Mouse (Mus musculus): ENCODE results near the gene Nrip2. TPM values are rescaled to one million over a fixed set of nuclear protein-coding genes. Genes with fewer than 3 reads are reported as not detected.

Nrip2 gene
- polyA plus RNA-seq, 1 experiment from 2014 or later = 1.4 TPM

DNA sequence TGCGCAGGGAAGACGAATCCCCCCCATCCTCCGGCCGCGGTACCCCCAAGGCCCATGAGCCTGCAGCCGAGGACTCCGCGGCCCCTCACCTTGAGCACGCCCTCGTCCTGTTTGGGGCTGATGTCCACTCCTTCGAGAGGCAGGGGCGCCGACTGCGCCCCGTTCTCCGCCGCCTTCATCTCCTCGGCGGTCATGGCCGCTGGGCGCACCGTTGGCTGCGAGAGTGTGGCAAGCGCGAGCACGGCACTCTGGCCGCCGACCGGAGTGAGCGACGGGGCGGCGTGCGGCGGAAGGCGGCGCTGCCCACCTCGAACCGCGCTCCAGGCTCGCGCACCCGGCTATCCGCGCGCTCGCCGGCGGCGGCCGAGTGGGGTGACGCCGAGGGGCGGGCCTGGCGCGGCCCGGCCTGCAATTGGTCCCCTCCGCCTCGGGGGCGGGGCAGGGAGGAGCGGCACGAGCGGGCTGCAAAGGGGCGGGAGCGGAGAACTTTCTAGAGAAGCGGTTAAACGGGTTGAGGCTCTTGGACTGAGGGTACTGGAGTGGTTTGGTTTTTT lies 39.3 kb downstream of the Nrip2 start, which contains the start of gene Fkbp4:
Fkbp4 (minus strand) TSS at position 361 of the 554 bp plus-strand sequence.
- ATAC-seq (ENCODE audit: low read depth) (peak; percentile 93), DNase-seq (peak; percentile 93)
- Histone ChIP-seq H3K36me3 (peaks cover 34% of the 10 kb centered on the region), H3K9ac (peak within 1 kb of the TSS; percentile 96), H3K27me3 (no peaks in the 10 kb centered on the region), H3K4me3 (replicated peaks) (peak within 1 kb of the TSS; percentile 93), H3K9me3 (replicated peaks) (no peaks in the 10 kb centered on the region), H3K4me2 (peak within 1 kb of the TSS; percentile 99), H3K4me1 (replicated peaks) (peaks cover 47% of the 10 kb centered on the region), H3K27ac (peak within 1 kb of the TSS; percentile 90)
- under 1% methylated on average over 67 of the region's 67 CpGs for WGBS (ENCODE audit: insufficient replicate concordance)

DNA sequence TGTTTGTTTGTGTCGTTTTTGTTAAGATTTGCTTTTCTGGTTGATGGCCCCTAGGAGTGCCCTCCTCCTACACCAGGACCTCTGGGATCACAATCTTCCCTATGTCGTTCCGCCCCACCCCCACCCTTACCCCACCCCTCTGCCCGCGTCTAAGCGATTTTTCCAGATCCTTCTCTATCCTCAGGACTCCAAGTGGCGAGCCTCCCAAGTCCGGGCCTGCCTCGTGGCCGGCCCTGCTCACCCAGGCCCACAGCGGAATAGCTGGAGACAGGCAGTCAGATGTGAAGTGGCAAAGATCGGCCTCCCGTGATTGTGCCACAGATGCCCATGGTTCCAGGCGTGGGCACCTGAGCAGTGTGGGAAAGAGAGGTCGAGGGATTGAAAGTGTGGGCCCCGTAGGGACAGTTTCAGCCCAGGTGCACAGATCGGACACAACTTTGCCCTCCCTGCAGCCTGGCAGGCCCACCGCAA lies 39.8 kb downstream of the Nrip2 start:
- Histone ChIP-seq H3K9ac (peak overlapping the region; percentile 96), H3K4me3 (replicated peaks) (peak overlapping the region; percentile 93), H3K36me3 (peaks cover 29% of the 10 kb centered on the region), H3K9me3 (replicated peaks) (no peaks in the 10 kb centered on the region), H3K27ac (peak overlapping the region; percentile 67), H3K27me3 (no peaks in the 10 kb centered on the region), H3K4me1 (replicated peaks) (peaks cover 47% of the 10 kb centered on the region), H3K4me2 (peak overlapping the region; percentile 99)
- DNase-seq (peak; percentile 27), ATAC-seq (ENCODE audit: low read depth) (peak; percentile 52)
- WGBS (ENCODE audit: insufficient replicate concordance) = 20% methylated on average over 18 of the region's 18 CpGs

DNA sequence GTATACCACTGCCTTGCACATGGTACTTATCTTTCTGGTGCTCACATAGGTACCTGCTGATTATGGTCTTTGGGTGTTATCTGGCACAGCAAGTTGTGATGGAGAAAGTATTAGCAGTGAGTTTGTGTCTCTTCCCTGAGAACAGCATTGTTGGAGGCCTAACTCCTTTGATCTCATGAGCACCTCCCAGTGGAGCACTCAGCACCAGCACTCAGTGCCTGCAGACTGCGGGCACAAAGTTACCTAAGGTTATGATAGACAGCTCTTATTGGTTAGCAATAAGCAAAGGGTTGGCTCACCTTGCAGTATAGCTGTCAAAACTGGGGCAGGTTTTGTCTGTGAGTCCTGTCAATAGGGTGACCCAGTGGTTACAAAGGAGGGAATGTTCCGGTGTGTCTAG lies 41.1 kb downstream of the Nrip2 start:
- 81% methylated on average over 2 of the region's 2 CpGs for WGBS (ENCODE audit: insufficient replicate concordance)
- DNase-seq = peak; percentile 18
- Histone ChIP-seq H3K4me2 (no peak overlapping the region), H3K9ac (no peak overlapping the region), H3K36me3 (peaks cover 15% of the 10 kb centered on the region), H3K27ac (no peak overlapping the region), H3K9me3 (replicated peaks) (no peaks in the 10 kb centered on the region), H3K4me3 (replicated peaks) (no peak overlapping the region), H3K4me1 (replicated peaks) (peaks cover 50% of the 10 kb centered on the region), H3K27me3 (no peaks in the 10 kb centered on the region)
- peak; percentile 4; the same call in 1 of the 2 replicates for ATAC-seq (ENCODE audit: low read depth)

DNA sequence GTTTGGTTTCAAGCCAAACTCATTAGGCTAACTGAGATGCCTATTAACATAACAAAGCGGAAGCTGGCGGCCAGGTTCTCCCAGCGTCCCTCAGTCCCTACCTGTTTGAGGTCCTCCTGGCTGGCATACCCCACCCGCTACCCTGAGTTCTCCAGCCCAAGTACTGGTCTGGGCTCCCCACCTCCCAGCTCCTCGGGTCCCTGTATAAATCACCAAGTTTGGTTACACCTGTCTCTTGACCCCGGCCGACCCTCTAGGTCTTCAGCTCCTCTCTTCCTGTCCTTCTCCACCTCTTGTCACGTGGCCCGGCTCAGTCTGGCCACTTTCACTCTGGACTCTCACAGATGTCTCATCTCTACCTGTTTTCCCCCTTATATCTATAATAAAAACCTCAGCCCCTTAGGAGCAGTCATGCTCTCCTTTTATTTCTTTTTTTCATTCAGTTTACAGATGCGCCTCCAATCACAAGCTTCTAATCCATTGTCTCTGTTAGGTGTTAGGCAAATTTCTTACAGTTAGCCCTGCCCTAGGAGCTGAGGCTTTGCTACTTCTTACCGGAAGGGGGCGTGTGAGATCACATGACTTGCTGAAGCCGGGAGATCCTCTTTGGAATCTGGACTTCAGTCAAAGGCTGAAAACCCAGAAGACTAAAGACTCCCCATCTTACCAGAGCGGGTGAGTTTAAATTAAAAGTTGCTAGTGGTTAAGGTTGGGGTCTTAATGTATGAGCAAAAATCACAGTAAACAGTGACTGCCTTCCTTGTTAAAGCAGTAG lies 46.9 kb downstream of the Nrip2 start:
- H3K36me3 ChIP-seq = no peaks in the 10 kb centered on the region
- H3K27me3 ChIP-seq = no peaks in the 10 kb centered on the region
- ATAC-seq (ENCODE audit: low read depth) = peak; percentile 62; the same call in 1 of the 2 replicates
- H3K4me3 ChIP-seq (replicated peaks) = peak overlapping the region; percentile 7; the same call in 1 of the 2 replicates
- DNase-seq = no peak
- peaks cover 13% of the 10 kb centered on the region for H3K4me1 ChIP-seq (replicated peaks)
- peak overlapping the region; percentile 47 for H3K4me2 ChIP-seq
- H3K9me3 ChIP-seq (replicated peaks) = no peaks in the 10 kb centered on the region
- H3K9ac ChIP-seq = peak overlapping the region; percentile 18; the same call in 1 of the 2 replicates
- WGBS (ENCODE audit: insufficient replicate concordance) = 15% methylated on average over 14 of the region's 14 CpGs
- no peak overlapping the region for H3K27ac ChIP-seq

DNA sequence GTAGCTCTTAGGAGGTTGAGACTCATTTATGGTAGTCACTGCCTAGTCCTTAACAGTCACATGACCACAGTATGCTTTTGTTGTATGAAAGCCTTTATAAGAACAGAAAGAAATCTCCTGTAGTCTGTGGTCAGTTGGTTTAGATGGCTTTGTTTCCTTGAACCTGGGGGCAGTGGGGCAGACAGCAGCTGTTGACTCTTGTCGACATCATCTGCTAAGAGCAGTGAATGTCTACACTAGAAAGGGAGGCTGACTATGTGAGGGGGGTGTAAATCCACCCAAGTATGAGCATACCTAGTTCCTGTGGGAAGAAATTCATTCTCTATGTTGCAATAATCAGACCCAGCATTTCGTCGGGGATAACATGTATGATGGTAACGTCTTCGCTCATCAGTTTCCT lies 48.0 kb downstream of the Nrip2 start:
- no peak overlapping the region for H3K9ac ChIP-seq
- H3K27ac ChIP-seq = no peak overlapping the region
- no peak for ATAC-seq (ENCODE audit: low read depth)
- H3K4me2 ChIP-seq = no peak overlapping the region
- H3K36me3 ChIP-seq = no peaks in the 10 kb centered on the region
- DNase-seq = no peak
- no peak overlapping the region for H3K4me3 ChIP-seq (replicated peaks)
- peaks cover 13% of the 10 kb centered on the region for H3K4me1 ChIP-seq (replicated peaks)
- WGBS (ENCODE audit: insufficient replicate concordance) = 81% methylated on average over 5 of the region's 5 CpGs
- H3K27me3 ChIP-seq = no peaks in the 10 kb centered on the region
- H3K9me3 ChIP-seq (replicated peaks) = no peaks in the 10 kb centered on the region

DNA sequence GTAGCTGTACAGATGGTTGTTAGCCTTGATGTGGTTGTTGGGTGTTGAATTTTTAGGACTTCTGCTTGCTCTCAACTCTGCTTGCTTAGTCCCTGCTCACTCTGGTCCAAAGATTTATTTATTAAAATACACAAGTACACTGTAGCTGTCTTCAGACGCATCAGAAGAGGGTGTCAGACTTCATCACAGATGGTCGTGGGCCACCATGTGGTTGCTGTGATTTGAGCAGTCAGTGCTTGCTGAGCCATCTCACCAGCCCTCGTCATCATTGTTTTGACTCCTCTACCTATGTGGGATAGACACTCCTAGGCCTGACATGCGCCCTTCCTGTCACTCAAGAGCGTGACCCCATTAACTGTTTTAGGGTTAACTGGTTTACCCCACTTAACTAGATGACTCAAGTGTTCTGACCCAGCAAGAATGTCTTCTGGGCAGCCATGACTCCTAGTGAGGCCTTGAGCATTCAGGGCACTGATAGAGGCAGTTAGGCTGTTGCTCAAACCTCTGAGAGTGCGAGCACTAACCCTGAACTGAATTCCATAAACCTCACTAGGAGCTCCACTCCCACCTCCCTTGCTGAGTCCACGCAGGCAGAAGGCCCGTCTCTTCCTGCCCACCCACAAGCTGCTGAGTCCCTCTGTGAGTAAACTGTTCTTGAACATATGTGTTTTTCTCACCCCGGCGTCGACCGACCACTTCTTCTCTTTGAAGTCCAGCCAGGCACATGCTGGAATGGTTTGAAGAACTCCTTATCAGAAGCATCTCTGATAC lies 56.9 kb downstream of the Nrip2 start:
- Histone ChIP-seq H3K36me3 (no peaks in the 10 kb centered on the region), H3K27ac (no peak overlapping the region), H3K9ac (no peak overlapping the region), H3K27me3 (no peaks in the 10 kb centered on the region), H3K4me3 (replicated peaks) (no peak overlapping the region), H3K9me3 (replicated peaks) (no peaks in the 10 kb centered on the region), H3K4me2 (no peak overlapping the region), H3K4me1 (replicated peaks) (no peaks in the 10 kb centered on the region)
- ATAC-seq (ENCODE audit: low read depth) (no peak), DNase-seq (no peak)
- WGBS (ENCODE audit: insufficient replicate concordance) = 63% methylated on average over 12 of the region's 12 CpGs

DNA sequence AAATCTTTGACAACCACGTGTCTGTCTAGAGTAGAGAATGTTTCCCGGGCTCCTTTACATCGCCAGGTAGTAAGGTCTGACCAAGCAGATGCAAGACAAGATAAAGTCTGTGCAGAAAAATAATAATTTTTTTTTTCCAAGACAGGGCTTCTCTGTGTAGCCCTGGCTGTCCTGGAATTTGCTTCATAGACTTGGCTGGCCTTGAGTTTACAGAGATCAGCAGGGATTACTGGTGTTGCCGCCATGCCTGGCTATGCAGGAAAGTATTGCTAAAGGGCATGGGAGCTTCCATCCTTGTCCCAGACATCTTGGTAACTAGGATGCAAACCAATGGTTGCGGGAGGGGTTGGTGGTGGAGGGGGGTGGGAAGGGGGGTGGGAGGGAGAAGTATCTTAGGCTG lies 58.1 kb downstream of the Nrip2 start:
- 70% methylated on average over 5 of the region's 5 CpGs for WGBS (ENCODE audit: insufficient replicate concordance)
- no peak overlapping the region for H3K27ac ChIP-seq
- no peak for DNase-seq
- no peak overlapping the region for H3K9ac ChIP-seq
- H3K9me3 ChIP-seq (replicated peaks) = no peaks in the 10 kb centered on the region
- no peak overlapping the region for H3K4me2 ChIP-seq
- no peak for ATAC-seq (ENCODE audit: low read depth)
- no peaks in the 10 kb centered on the region for H3K36me3 ChIP-seq
- no peaks in the 10 kb centered on the region for H3K27me3 ChIP-seq
- H3K4me3 ChIP-seq (replicated peaks) = no peak overlapping the region
- no peaks in the 10 kb centered on the region for H3K4me1 ChIP-seq (replicated peaks)

DNA sequence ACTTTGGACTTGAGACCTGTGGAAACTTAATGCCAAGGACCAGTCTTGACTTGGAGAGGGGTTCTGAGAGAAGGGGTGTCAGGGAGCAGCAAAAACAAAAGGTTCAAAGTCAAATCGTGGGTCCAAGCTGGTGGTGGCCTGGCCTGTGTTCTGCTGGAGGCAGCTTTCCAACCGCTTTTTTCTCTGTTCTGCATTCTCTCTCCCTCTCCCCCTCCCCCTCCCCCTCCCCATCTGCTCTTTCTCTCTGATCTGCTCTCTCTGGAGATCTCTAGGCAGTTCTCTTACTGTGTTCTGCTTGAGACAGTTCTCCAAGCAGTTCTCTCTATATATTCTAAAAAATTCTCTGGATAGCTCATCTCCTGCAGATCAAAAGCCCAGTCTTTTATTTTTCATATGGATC lies 61.2 kb downstream of the Nrip2 start:
- H3K9me3 ChIP-seq (replicated peaks) = no peaks in the 10 kb centered on the region
- ATAC-seq (ENCODE audit: low read depth) (no peak), DNase-seq (no peak)
- no peak overlapping the region for H3K4me2 ChIP-seq
- no peak overlapping the region for H3K9ac ChIP-seq
- WGBS (ENCODE audit: insufficient replicate concordance) = 30% methylated on average over 2 of the region's 2 CpGs
- no peak overlapping the region for H3K27ac ChIP-seq
- no peak overlapping the region for H3K4me3 ChIP-seq (replicated peaks)
- no peaks in the 10 kb centered on the region for H3K27me3 ChIP-seq
- H3K36me3 ChIP-seq = no peaks in the 10 kb centered on the region
- peaks cover under 1% of the 10 kb centered on the region for H3K4me1 ChIP-seq (replicated peaks)

DNA sequence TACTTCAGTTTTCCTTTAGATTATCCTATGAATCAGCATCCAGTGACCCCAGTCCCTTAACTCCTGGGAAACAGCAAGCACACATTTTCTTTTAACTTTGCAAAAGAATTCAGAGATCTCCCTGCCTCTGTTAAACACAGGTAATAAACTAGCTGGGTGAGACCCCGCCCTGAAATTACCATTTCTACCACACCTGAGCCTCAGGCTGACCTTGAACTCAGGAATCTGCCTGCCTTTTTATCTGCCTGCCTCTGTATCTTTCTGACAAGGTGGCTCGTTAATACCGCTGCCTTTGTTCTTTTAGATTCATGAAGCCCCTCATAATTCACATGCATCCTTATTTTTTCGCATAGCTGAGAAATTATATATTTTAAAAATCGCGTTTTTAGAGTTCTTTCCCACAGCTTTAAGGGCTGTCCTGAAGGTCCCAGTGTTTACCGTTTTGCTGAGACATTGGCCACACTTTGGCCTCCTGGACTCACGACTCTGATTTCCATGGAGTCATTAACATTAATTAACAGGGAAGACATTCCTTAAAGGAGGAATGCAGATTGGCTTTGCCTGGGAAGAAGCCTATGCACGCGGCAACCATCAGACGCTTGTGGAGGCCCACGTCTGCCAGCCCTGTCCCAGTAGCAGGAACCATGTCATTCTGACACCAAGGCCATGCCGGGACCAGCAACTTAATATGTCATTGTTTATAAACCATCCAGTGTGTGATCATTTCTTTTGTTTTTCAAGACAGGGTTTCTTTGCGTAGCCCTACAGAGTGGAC lies 61.8 kb downstream of the Nrip2 start:
- ATAC-seq (ENCODE audit: low read depth) (no peak), DNase-seq (no peak)
- H3K36me3 ChIP-seq = no peaks in the 10 kb centered on the region
- no peak overlapping the region for H3K4me3 ChIP-seq (replicated peaks)
- H3K27ac ChIP-seq = no peak overlapping the region
- H3K27me3 ChIP-seq = no peaks in the 10 kb centered on the region
- WGBS (ENCODE audit: insufficient replicate concordance) = 66% methylated on average over 14 of the region's 14 CpGs
- no peak overlapping the region for H3K9ac ChIP-seq
- no peaks in the 10 kb centered on the region for H3K9me3 ChIP-seq (replicated peaks)
- H3K4me2 ChIP-seq = no peak overlapping the region
- peaks cover 7% of the 10 kb centered on the region for H3K4me1 ChIP-seq (replicated peaks)

DNA sequence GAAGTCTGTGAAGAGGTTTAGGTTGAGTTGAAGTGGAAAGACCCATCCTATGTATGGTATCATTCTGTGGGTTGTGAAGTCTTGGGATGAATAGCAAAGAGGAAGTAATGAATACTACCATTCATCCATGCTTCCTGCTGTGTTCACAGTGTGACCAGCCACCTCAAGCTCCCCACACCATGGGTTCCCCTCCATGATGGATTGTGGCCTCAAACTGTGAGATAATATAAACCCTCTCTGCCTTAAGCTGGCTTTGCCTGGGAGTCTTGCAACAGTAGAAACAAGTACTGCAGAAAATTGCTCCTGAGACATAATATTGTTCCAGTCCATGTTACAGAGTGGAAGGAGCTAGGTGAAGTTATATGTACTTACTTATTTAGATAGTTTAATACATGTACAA lies 62.5 kb downstream of the Nrip2 start:
- H3K4me3 ChIP-seq (replicated peaks) = no peak overlapping the region
- no peaks in the 10 kb centered on the region for H3K36me3 ChIP-seq
- no peak overlapping the region for H3K27ac ChIP-seq
- no peaks in the 10 kb centered on the region for H3K9me3 ChIP-seq (replicated peaks)
- DNase-seq = no peak
- no peak overlapping the region for H3K4me2 ChIP-seq
- H3K4me1 ChIP-seq (replicated peaks) = peaks cover 14% of the 10 kb centered on the region
- H3K27me3 ChIP-seq = no peaks in the 10 kb centered on the region
- H3K9ac ChIP-seq = no peak overlapping the region
- no peak for ATAC-seq (ENCODE audit: low read depth)

DNA sequence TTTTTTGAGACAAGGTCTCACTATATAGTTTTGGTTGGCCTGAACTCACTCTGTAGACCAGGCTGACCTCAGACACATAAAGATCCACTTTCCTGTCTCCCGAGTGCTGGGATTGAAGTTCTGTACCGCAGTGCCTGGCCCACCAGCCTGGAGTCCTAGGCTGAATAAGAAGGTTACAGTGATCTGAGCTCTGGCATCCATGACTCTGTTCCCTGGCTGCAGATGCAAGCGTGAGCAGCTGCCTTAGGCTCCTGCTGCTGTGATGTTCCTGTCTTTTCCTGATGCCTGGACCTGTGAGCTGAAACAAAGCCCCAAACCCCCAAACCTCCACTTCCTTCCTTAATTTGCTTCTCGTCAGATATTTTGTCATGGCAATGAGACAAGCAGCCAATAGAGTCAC lies 65.9 kb downstream of the Nrip2 start:
- no peak overlapping the region for H3K4me2 ChIP-seq
- no peaks in the 10 kb centered on the region for H3K9me3 ChIP-seq (replicated peaks)
- DNase-seq (no peak), ATAC-seq (ENCODE audit: low read depth) (no peak)
- no peak overlapping the region for H3K9ac ChIP-seq
- H3K27ac ChIP-seq = no peak overlapping the region
- no peak overlapping the region for H3K4me3 ChIP-seq (replicated peaks)
- H3K27me3 ChIP-seq = no peaks in the 10 kb centered on the region
- H3K36me3 ChIP-seq = no peaks in the 10 kb centered on the region
- peaks cover 39% of the 10 kb centered on the region for H3K4me1 ChIP-seq (replicated peaks)
- 55% methylated on average over 4 of the region's 4 CpGs for WGBS (ENCODE audit: insufficient replicate concordance)
